Mouse (Mus musculus) embryonic facial prominence, embryonic 15.5 days (tissue): ENCODE results near the gene Ptprn2. TPM values are rescaled to one million over a fixed set of nuclear protein-coding genes. Genes with fewer than 3 reads are reported as not detected.
"Not testable (repeated sequence)": the region's sequence is repeated elsewhere in the genome, so short reads cannot be mapped to it uniquely, and the experiment has no call there.

Experiments used
- ATAC-seq: fragments of 200-750 bp; cut with Nextera tagmentation; 2 replicates; pipeline ENCODE4 v1.8.0; 2017; ENCODE audit warnings: low read depth, moderate TSS enrichment; ENCODE audit not compliant: insufficient number of reproducible peaks, low FRiP score, low TSS enrichment
- H3K27ac ChIP-seq: fragments of 300-500 bp; sonication (generic); replicated peaks from 2 replicates; pipeline ENCODE4 v1.5.1; 2015; ENCODE audit warnings: mild to moderate bottlenecking, inconsistent platforms
- H3K27me3 ChIP-seq: fragments of 300-500 bp; sonication (generic); 2 replicates; pipeline ENCODE4 v1.6.1; 2015; ENCODE audit warnings: inconsistent platforms
- H3K36me3 ChIP-seq: fragments of 300-500 bp; sonication (generic); 2 replicates; pipeline ENCODE4 v1.6.1; 2015; ENCODE audit warnings: mild to moderate bottlenecking, inconsistent platforms
- H3K4me1 ChIP-seq: fragments of 300-500 bp; sonication (generic); 2 replicates; pipeline ENCODE4 v1.6.1; 2015; ENCODE audit warnings: inconsistent platforms
- H3K4me2 ChIP-seq: fragments of 300-500 bp; sonication (generic); replicated peaks from 2 replicates; pipeline ENCODE4 v1.6.1; 2015; ENCODE audit warnings: mild to moderate bottlenecking, inconsistent platforms
- H3K4me3 ChIP-seq: fragments of 300-500 bp; sonication (generic); replicated peaks from 2 replicates; pipeline ENCODE4 v1.5.1; 2015; ENCODE audit warnings: mild to moderate bottlenecking, inconsistent platforms
- H3K9ac ChIP-seq: fragments of 300-500 bp; sonication (generic); 2 replicates; pipeline ENCODE4 v1.6.1; 2015; ENCODE audit warnings: inconsistent platforms
- H3K9me3 ChIP-seq: fragments of 300-500 bp; sonication (generic); replicated peaks from 2 replicates; pipeline ENCODE4 v1.6.1; 2016; ENCODE audit warnings: inconsistent platforms
- WGBS: fragments of 180-500 bp; shearing (Covaris S2); methylation state at CpG from one replicate; pipeline ENCODE4 v1.1.7; 2015; 5-methylcytosine and 5-hydroxymethylcytosine counted together
- polyA plus RNA-seq: library from polyadenylated mRNA; unstranded; fragments of >200 nt; fragmentation: Nextera tagmentation; extraction: Ambion mirVana; gene quantifications from 2 replicates; pipeline ENCODE4 v1.2.1, GENCODE M21; 2015

Gene Ptprn2
- polyA plus RNA-seq, 1 experiment from 2014 or later, result 0.12 TPM

DNA sequence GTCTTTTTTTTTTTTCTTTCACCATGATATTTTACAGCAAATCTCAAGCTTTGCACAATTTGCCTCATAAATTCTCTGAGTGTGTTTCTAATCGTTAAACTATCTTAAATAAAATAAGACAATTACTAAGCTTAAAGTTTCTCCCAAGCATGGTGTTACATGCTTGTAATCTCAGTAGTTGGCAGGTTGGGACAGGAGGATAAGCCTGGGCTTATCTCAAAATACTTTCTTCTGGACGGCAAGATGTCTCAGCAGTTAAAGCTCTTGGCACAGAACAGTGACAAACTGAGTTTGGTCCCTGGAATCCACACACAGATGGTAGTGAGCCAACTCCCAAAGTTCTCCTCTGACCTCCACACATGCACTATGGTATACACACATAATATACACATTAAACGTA lies 10.8 kb upstream of the Ptprn2 start:
- no peaks in the 10 kb centered on the region for H3K4me1 ChIP-seq
- H3K9me3 ChIP-seq, result no peaks in the 10 kb centered on the region
- no peak overlapping the region for H3K9ac ChIP-seq
- WGBS, result 59% methylated on average over 3 of the region's 3 CpGs
- ATAC-seq, result no peak
- no peaks in the 10 kb centered on the region for H3K27me3 ChIP-seq
- no peak overlapping the region for H3K4me3 ChIP-seq
- H3K4me2 ChIP-seq, result no peak overlapping the region
- no peak overlapping the region for H3K27ac ChIP-seq
- no peaks in the 10 kb centered on the region for H3K36me3 ChIP-seq

- WGBS, result 49% methylated on average over 1 of the region's 1 CpGs
- H3K36me3 ChIP-seq, result no peaks in the 10 kb centered on the region
- ATAC-seq, result no peak
- H3K27ac ChIP-seq, result no peak overlapping the region
- H3K9ac ChIP-seq, result no peak overlapping the region
- no peaks in the 10 kb centered on the region for H3K9me3 ChIP-seq
- H3K4me1 ChIP-seq, result no peaks in the 10 kb centered on the region
- no peaks in the 10 kb centered on the region for H3K27me3 ChIP-seq
- no peak overlapping the region for H3K4me3 ChIP-seq
- no peak overlapping the region for H3K4me2 ChIP-seq
Measured at GRCm38 (mm10) chr12:116478771-116479170, 6.7 kb upstream of the Ptprn2 start.

GRCm38 (mm10) chr12:116481921-116482320 lies 3.6 kb upstream of the Ptprn2 start:
- Histone ChIP-seq H3K27me3 (peaks cover 11% of the 10 kb centered on the region), H3K4me3 (no peak overlapping the region), H3K9me3 (no peaks in the 10 kb centered on the region), H3K4me1 (peaks cover 10% of the 10 kb centered on the region), H3K36me3 (no peaks in the 10 kb centered on the region), H3K4me2 (no peak overlapping the region), H3K27ac (no peak overlapping the region), H3K9ac (no peak overlapping the region)
- no peak for ATAC-seq
- 59% methylated on average over 1 of the region's 1 CpGs for whole genome bisulfite sequencing

GRCm38 (mm10) chr12:116483581-116483980 lies 1.9 kb upstream of the Ptprn2 start:
- WGBS, result 62% methylated on average over 2 of the region's 2 CpGs
- ATAC-seq, result no peak

GRCm38 (mm10) chr12:116484991-116485390 lies 529 bp upstream of the Ptprn2 start:
- Histone ChIP-seq H3K9me3 (no peaks in the 10 kb centered on the region), H3K4me3 (no peak overlapping the region), H3K27me3 (peaks cover 19% of the 10 kb centered on the region), H3K4me1 (peaks cover 10% of the 10 kb centered on the region), H3K4me2 (peak overlapping the region; percentile 99; the same call in 1 of the 2 replicates), H3K9ac (no peak overlapping the region), H3K27ac (no peak overlapping the region), H3K36me3 (no peaks in the 10 kb centered on the region)
- 73% methylated on average over 8 of the region's 8 CpGs for WGBS
- no peak for ATAC-seq

More at GRCm38 (mm10) chr12:116483581-116483980, 1.9 kb upstream of the Ptprn2 start:
- Histone ChIP-seq H3K9ac (no peak overlapping the region), H3K4me3 (no peak overlapping the region), H3K36me3 (no peaks in the 10 kb centered on the region), H3K27me3 (peaks cover 19% of the 10 kb centered on the region), H3K27ac (no peak overlapping the region), H3K9me3 (no peaks in the 10 kb centered on the region), H3K4me2 (no peak overlapping the region), H3K4me1 (peaks cover 10% of the 10 kb centered on the region)

GRCm38 (mm10) chr12:116486404-116486730 lies 847 bp downstream of the Ptprn2 start:
- 6% methylated on average over 10 of the region's 10 CpGs for WGBS
- H3K36me3 ChIP-seq, result no peaks in the 10 kb centered on the region
- no peak overlapping the region for H3K27ac ChIP-seq
- H3K4me1 ChIP-seq, result peaks cover 10% of the 10 kb centered on the region
- peak overlapping the region; percentile 99 for H3K4me2 ChIP-seq
- no peaks in the 10 kb centered on the region for H3K9me3 ChIP-seq
- peaks cover 19% of the 10 kb centered on the region for H3K27me3 ChIP-seq
- H3K9ac ChIP-seq, result no peak overlapping the region
- H3K4me3 ChIP-seq, result peak overlapping the region; percentile 55
- ATAC-seq, result no peak

GRCm38 (mm10) chr12:116488836-116489235 lies 3.3 kb downstream of the Ptprn2 start:
- no peak overlapping the region for H3K27ac ChIP-seq

DNA sequence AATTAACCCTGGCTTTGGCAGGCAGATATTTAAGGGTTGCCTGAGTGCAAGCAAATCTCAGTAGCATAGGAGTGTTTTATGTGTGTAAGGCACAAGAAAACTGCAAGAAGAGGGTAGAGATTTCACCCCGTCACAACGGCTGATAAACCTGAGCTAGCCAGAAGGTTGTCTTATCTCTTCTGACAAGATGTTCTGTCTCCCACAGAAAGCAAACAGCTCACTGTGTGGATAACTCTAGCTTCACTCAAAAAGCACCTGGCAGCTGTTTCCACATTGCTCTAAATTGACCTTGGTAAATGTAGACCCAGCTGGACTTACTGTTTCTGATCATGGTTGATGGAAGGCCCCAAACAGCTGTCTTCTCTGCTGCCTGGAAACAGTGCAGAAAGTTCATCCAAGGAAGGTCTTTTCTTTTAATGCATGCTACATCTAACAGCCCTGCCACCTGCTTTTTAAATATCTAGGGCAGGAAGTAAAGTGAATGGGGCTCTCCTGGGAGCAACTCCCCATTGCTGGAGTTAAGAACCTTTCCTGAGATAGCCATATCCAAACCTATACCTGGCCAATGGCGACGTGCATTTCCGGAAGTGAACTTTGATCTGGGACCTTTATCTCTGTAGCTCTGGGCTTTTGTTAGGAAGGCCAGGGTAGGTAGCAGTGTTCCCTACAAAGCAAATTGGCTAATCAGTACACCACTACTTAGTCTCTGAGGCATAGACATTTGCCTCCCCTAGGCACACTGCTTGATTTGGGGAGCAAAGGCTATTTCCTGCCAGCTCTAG lies 5.2 kb downstream of the Ptprn2 start:
- H3K36me3 ChIP-seq, result no peaks in the 10 kb centered on the region
- H3K4me1 ChIP-seq, result peaks cover 10% of the 10 kb centered on the region
- no peak overlapping the region for H3K4me3 ChIP-seq
- ATAC-seq, result no peak
- H3K4me2 ChIP-seq, result no peak overlapping the region
- H3K27ac ChIP-seq, result no peak overlapping the region
- WGBS, result 79% methylated on average over 5 of the region's 5 CpGs
- no peak overlapping the region for H3K9ac ChIP-seq
- no peaks in the 10 kb centered on the region for H3K9me3 ChIP-seq
- H3K27me3 ChIP-seq, result peaks cover 19% of the 10 kb centered on the region

More at GRCm38 (mm10) chr12:116488836-116489235, 3.3 kb downstream of the Ptprn2 start:
- H3K9me3 ChIP-seq, result no peaks in the 10 kb centered on the region
- H3K4me2 ChIP-seq, result no peak overlapping the region
- peaks cover 10% of the 10 kb centered on the region for H3K4me1 ChIP-seq
- H3K4me3 ChIP-seq, result no peak overlapping the region
- WGBS, result 67% methylated on average over 8 of the region's 8 CpGs
- no peak overlapping the region for H3K9ac ChIP-seq
- no peaks in the 10 kb centered on the region for H3K36me3 ChIP-seq
- H3K27me3 ChIP-seq, result peaks cover 19% of the 10 kb centered on the region
- ATAC-seq, result no peak

- no peaks in the 10 kb centered on the region for H3K9me3 ChIP-seq
- H3K4me1 ChIP-seq, result no peaks in the 10 kb centered on the region
- H3K9ac ChIP-seq, result no peak overlapping the region
- no peaks in the 10 kb centered on the region for H3K36me3 ChIP-seq
- no peak overlapping the region for H3K27ac ChIP-seq
- no peak overlapping the region for H3K4me2 ChIP-seq
- H3K4me3 ChIP-seq, result no peak overlapping the region
- no peaks in the 10 kb centered on the region for H3K27me3 ChIP-seq
- ATAC-seq, result no peak
Measured at GRCm38 (mm10) chr12:116498666-116499065, 13.1 kb downstream of the Ptprn2 start.

GRCm38 (mm10) chr12:116500652-116501051 lies 15.1 kb downstream of the Ptprn2 start:
- Histone ChIP-seq H3K4me3 (no peak overlapping the region), H3K4me1 (no peaks in the 10 kb centered on the region), H3K4me2 (no peak overlapping the region), H3K9ac (no peak overlapping the region), H3K36me3 (no peaks in the 10 kb centered on the region), H3K9me3 (no peaks in the 10 kb centered on the region), H3K27ac (no peak overlapping the region), H3K27me3 (no peaks in the 10 kb centered on the region)
- 85% methylated on average over 11 of the region's 11 CpGs for WGBS
- no peak for ATAC-seq

- Histone ChIP-seq H3K4me1 (no peaks in the 10 kb centered on the region), H3K36me3 (no peaks in the 10 kb centered on the region)
Measured at GRCm38 (mm10) chr12:116512482-116512881, 27.0 kb downstream of the Ptprn2 start.

GRCm38 (mm10) chr12:116513788-116514187 lies 28.3 kb downstream of the Ptprn2 start:
- WGBS, result 80% methylated on average over 2 of the region's 2 CpGs
- not testable (repeated sequence) for H3K4me2 ChIP-seq, ATAC-seq, H3K36me3 ChIP-seq, H3K27ac ChIP-seq, H3K9me3 ChIP-seq, H3K4me3 ChIP-seq, H3K4me1 ChIP-seq, H3K27me3 ChIP-seq, H3K9ac ChIP-seq

More at GRCm38 (mm10) chr12:116512482-116512881, 27.0 kb downstream of the Ptprn2 start:
- H3K27ac ChIP-seq, result no peak overlapping the region
- ATAC-seq, result no peak
- no peak overlapping the region for H3K4me2 ChIP-seq
- H3K4me3 ChIP-seq, result no peak overlapping the region
- H3K27me3 ChIP-seq, result no peaks in the 10 kb centered on the region
- H3K9me3 ChIP-seq, result no peaks in the 10 kb centered on the region
- H3K9ac ChIP-seq, result no peak overlapping the region
- 86% methylated on average over 1 of the region's 1 CpGs for WGBS
